Mouse (Mus musculus) lung, postnatal 14 days (tissue): Measurements from ENCODE around the gene Zfp646.
"Not testable (repeated sequence)": the region's sequence is repeated elsewhere in the genome, so short reads cannot be mapped to it uniquely, and the experiment has no call there.

Source experiments
- DNase-seq: peaks from one replicate; pipeline ENCODE4 v3.0.0; 2021

Gene Zfp646

GRCm38 (mm10) chr7:127885951-127886350, 9.9 kb downstream of the Zfp646 start:
- DNase-seq, result peak; percentile 63

DNA sequence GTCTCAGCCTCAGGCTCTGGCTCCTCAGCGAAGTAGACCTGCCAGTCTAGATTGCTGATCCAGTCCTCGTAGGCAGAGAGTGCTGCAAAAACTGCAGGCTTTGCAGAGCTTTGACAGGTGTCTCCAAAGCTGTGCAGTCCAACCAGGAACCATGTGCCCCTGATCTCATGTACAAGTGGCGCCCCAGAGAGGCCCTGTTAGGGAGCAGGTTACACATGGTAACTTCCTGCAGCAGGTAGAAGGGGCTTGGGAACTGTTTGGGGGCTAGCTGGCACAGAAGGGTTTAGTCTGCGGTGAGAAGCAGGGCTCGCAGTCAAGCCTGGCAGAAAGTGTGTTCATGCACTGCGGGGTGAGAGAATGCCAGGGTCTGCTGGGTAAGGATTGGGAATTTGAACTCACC, 10.5 kb downstream of the Zfp646 start:
- no peak for DNase-seq

DNA sequence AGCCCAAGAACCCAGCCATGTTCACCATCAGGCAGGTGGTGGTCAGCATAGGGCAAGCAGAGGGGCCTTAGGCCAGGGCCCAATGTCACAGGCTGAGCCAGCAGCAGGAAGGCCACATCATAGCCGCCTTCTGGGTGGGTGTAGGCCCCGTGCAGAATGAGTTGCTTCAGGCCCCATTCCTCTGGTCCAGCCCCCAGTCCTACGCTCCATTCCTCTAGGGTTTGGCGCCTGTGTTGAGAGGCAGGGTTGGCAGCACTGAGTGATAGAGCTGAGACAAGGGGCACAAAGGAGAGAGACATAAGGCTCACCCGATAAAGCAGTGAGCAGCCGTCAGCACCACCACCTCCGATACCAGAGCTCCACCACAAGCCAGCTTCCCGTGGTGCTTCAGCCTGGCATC, 11.2 kb downstream of the Zfp646 start:
- no peak for DNase-seq

DNA sequence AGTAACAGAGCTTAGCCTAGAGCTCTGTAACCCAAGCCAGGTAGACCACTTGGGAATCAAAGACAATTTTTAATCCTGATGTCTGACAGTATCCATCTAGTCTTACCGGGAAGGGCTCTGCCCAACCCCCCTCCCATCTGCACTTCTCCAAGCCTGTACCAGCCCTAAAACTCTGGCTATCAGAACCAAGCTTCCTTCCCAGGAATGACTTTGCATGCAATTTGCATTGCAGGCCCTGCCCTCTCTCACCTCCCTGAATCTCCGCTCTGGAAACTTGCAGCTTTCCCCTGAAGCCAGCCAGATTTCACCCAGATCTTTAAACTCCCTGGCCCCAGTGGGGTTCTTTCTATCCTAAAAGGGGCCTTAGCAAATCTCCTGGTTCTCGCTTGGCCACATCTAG, 11.8 kb downstream of the Zfp646 start:
- no peak for DNase-seq

GRCm38 (mm10) chr7:127888821-127889220, 12.8 kb downstream of the Zfp646 start:
- DNase-seq, result no peak

DNA sequence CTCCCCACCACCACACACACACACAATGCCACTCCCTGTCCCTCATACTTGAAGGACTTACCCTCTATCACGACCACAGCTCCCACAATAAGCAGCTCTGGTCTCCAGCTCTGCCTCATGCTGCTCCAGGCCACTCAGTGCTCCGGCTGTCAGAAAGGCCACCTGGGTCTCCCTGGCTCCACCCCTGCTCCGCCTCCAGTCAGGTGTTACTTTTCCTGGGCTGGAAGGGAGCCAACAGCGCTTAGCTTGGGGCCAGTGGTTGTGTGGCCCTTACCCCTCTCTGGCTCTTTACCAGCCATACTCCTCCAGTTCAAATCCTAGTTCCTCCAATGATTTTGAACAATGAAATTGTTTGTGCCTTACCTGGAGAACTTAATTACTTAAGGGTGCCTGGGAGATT, 14.8 kb downstream of the Zfp646 start, which contains the start of gene Prss53:
Gene Prss53 (minus strand): TSS at position 173 of the 400 bp plus-strand sequence.
- DNase-seq, result peak; percentile 37

GRCm38 (mm10) chr7:127894480-127894879, 18.5 kb downstream of the Zfp646 start:
- no peak for DNase-seq

- peak; percentile 95 for DNase-seq
These were observed 19.4 kb downstream of the Zfp646 start, which contains the start of the genes Gm21974 and Vkorc1 for GRCm38 (mm10) chr7:127895442-127895841. Gene Gm21974 (minus strand): TSS chr7:127895454. Gene Vkorc1 (minus strand): TSS chr7:127895617.

DNA sequence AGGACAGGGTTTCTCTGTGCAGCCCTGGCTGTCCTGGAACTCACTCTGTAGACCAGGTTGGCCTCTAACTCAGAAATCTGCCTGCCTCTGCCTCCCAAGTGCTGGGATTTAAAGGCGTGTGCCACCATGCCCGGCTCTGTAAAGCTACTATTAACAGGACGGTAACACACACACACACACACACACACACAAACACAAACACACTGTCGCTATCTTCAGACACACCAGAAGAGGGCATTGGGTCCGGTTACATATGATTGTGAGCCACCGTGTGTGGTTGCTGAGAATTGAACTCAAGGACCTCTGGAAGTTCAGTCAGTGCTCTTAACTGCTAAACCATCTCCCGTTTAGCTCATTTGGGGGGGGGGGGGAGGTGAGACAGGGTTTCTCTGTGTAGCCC, 19.9 kb downstream of the Zfp646 start:
- not testable (repeated sequence) for DNase-seq

DNA sequence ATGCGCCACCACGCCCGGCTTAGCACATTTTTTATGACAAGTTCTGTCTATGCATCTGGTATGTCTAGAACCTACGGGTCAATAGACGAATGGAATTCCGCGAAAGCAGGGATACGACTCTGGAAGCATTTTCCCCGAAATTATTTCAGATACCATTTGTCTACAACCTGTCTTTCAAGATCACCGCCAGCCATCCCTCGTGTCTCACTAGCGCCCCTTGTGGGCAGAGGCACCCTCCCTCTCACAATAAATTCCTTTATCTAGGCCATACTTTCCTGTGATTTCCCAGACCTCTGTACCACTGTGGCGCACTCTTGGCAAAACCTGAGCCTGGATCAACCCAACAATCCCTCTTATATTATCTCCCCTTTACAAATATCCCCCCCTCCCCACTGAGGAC, 20.4 kb downstream of the Zfp646 start:
- peak; percentile 79 for DNase-seq

GRCm38 (mm10) chr7:127897542-127897941, 21.5 kb downstream of the Zfp646 start:
- no peak for DNase-seq

DNA sequence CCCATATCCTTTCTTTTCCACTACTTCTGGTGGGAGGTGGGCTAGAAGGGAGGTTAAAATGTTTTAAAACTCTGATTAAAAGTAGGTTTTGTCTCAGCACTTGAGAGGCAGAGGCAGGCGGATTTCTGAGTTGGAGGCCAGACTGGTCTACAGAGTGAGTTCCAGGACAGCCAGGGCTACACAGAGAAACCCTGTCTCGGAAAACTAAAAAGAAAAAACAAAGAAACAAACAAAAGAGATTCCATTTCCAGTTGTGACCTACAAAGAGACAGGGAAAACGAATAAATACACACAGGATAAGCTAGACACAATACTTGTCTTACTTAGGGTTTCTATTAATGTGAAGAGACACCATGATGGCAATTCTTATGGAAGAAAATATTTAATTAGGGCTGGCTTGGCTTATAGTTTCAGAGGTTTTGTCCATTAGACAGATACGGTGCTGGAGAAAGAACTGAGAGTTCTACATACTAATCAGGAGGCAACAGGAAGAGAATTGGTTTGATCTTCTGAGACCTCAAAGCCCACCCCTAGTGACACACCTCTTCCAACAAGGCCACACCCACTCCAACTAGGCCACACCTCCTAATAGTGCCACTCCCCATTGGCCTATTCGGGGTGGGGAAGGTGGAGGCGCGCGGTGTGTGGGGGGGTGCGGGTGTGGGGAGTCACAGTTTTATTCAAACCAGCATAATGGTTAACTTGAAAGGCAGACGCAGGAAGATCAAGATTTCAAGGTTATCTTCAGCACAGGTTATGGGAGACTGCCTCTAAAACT, 22.3 kb downstream of the Zfp646 start:
- no peak for DNase-seq

DNA sequence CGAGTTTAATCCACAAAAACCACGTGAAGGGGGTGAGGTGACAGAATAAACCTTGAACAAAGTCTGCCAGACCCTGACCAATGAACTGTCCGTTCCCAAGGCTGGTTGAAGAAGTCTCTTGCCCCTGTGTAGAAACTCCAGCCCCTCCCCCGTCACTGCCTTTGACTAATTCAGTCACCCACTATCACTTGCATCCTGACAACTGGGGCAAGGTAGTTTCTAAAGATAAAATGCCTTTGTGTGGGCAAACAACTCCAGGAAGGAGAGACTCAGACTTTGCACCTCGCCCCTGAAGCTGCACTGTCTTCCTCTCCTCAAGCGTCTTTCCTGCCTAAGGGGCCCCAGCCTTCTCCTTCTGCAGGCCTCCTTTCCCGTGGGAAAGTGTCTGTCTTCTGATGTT, 24.0 kb downstream of the Zfp646 start:
- no peak for DNase-seq

GRCm38 (mm10) chr7:127901772-127902171, 25.8 kb downstream of the Zfp646 start:
- DNase-seq, result no peak

- DNase-seq, result peak; percentile 74
These were observed 28.2 kb downstream of the Zfp646 start, which contains the start of gene Bckdk for GRCm38 (mm10) chr7:127903971-127904796. Gene Bckdk (plus strand): TSS chr7:127904082.

DNA sequence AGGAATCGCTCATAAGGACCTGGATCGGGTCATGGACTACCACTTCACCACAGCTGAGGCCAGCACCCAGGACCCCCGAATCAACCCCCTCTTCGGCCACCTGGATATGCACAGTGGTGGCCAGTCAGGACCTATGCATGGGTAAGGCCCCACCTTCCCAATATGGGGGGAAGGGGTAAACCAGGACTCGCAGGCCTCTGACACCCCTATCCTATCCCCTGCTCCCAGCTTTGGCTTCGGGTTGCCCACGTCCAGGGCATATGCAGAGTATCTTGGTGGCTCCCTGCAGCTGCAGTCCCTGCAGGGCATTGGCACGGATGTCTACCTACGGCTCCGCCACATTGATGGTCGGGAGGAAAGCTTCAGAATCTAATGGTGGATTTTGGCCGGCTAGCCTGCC, 31.9 kb downstream of the Zfp646 start:
- DNase-seq, result no peak

- no peak for DNase-seq
These were observed 32.6 kb downstream of the Zfp646 start for GRCm38 (mm10) chr7:127908656-127909055.

- peak; percentile 89 for DNase-seq
These were observed 36.3 kb downstream of the Zfp646 start, which contains the start of gene Kat8 for GRCm38 (mm10) chr7:127912190-127912871. Gene Kat8 (plus strand): TSS chr7:127912516.

GRCm38 (mm10) chr7:127912938-127913337, 36.9 kb downstream of the Zfp646 start:
- no peak for DNase-seq

DNA sequence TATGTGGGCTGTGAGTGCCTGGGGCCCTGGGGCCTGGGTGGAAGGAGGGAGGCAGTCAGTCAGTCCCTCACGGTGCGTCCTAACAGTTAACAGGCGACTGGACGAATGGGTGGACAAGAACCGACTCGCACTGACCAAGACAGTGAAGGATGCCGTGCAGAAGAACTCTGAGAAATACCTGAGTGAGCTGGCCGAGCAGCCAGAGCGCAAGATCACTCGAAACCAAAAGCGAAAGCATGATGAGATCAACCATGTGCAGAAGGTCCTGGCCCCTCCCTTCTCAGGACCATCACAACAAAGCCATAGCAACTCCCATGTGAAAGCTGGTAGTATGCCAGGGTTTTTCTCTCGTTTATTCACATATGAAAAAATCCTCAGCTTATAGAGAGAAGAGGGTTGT, 39.3 kb downstream of the Zfp646 start:
- no peak for DNase-seq

GRCm38 (mm10) chr7:127918203-127918602, 42.2 kb downstream of the Zfp646 start:
- peak; percentile 74 for DNase-seq

DNA sequence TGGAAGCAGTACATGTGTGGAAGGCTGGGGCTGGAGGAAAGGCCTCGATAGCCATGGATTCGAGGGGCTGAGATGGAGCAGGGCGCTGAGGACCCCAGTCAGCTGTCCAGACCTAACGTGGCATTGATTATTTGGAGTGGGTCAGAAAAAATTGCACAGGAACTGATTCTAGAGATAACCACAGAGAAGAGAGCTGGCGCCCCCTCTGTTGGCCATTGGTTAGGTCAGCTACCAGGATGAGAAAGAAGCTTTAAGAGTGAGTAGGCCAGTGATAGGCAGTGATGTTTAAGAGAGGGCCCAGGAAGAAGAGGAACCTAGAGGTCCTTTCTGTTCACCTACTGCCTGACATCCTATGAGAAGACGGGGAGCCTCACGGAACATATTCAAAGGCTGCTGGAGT, 43.3 kb downstream of the Zfp646 start:
- peak; percentile 43 for DNase-seq

- DNase-seq, result peak; percentile 45
These were observed 45.5 kb downstream of the Zfp646 start for GRCm38 (mm10) chr7:127921516-127921915.
